Mouse (Mus musculus): Measurements from ENCODE around the gene 4931414P19Rik. TPM values are rescaled to one million over a fixed set of nuclear protein-coding genes. Genes with fewer than 3 reads are reported as not detected.
A peak's percentile ranks its signal among the peaks of the same experiment; 100 is the strongest.

Gene 4931414P19Rik
- polyA plus RNA-seq, 1 experiment from 2014 or later, result 6.1 TPM

DNA sequence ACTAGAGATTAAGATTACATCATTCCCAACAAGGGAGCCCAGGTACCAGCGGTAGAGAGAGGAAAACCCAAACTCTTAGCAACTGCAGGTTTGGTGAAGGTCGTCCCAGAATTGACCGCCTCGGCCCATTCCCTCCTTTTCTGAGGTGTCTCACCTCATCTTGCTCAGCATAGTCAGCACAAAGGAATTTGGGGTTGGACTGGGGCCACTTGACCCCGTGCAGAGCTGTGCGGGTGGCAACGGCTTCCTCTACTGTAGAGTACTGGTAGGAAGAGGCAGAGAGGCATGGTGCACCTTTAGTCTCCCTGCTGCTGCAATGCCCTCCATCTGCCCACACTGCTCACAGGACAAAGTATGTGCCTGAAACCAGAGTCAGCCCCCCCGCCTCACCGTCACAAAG, 38.5 kb upstream of the 4931414P19Rik start:
- DNase-seq, result no peak
- no peak for ATAC-seq (ENCODE audit: low FRiP score, low TSS enrichment)
- WGBS, result 95% methylated on average over 9 of the region's 9 CpGs

GRCm38 (mm10) chr14:54643011-54643410, 37.2 kb upstream of the 4931414P19Rik start:
- Histone ChIP-seq H3K4me2 (ENCODE audit: low read length) (no peak overlapping the region), H3K9me3 (ENCODE audit: control insufficient read depth, low read length) (no peaks in the 10 kb centered on the region), H3K36me3 (ENCODE audit: control insufficient read depth, insufficient read depth, low read length) (peaks cover 75% of the 10 kb centered on the region), H3K4me1 (ENCODE audit: control insufficient read depth, insufficient read depth, low read length) (peaks cover 15% of the 10 kb centered on the region), H3K9ac (replicated peaks; ENCODE audit: low read length) (no peak overlapping the region), H3K27ac (replicated peaks; ENCODE audit: low read depth, low read length) (no peak overlapping the region), H3K4me3 (replicated peaks; ENCODE audit: low read depth, low read length) (no peak overlapping the region), H3K27me3 (ENCODE audit: control insufficient read depth, insufficient read depth, low read length) (no peaks in the 10 kb centered on the region)
- 77% methylated on average over 2 of the region's 2 CpGs for WGBS
- ATAC-seq (ENCODE audit: low FRiP score, low TSS enrichment) (no peak), DNase-seq (no peak)

More for the DNA sequence above, 38.5 kb upstream of the 4931414P19Rik start:
- H3K36me3 ChIP-seq (ENCODE audit: control insufficient read depth, insufficient read depth, low read length), result peaks cover 73% of the 10 kb centered on the region
- no peak overlapping the region for H3K27ac ChIP-seq (replicated peaks; ENCODE audit: low read depth, low read length)
- no peaks in the 10 kb centered on the region for H3K27me3 ChIP-seq (ENCODE audit: control insufficient read depth, insufficient read depth, low read length)
- no peak overlapping the region for H3K4me2 ChIP-seq (ENCODE audit: low read length)
- peaks cover 21% of the 10 kb centered on the region for H3K4me1 ChIP-seq (ENCODE audit: control insufficient read depth, insufficient read depth, low read length)
- H3K4me3 ChIP-seq (replicated peaks; ENCODE audit: low read depth, low read length), result no peak overlapping the region
- H3K9me3 ChIP-seq (ENCODE audit: control insufficient read depth, low read length), result no peaks in the 10 kb centered on the region
- H3K9ac ChIP-seq (replicated peaks; ENCODE audit: low read length), result no peak overlapping the region

- Histone ChIP-seq H3K4me2 (ENCODE audit: low read length) (peak overlapping the region; percentile 93; the same call in 1 of the 2 replicates), H3K9me3 (ENCODE audit: control insufficient read depth, low read length) (no peaks in the 10 kb centered on the region), H3K27ac (replicated peaks; ENCODE audit: low read depth, low read length) (0 out of 2 replicates have a peak overlapping the region, but pooled peaks have one; percentile 8), H3K27me3 (ENCODE audit: control insufficient read depth, insufficient read depth, low read length) (no peaks in the 10 kb centered on the region), H3K9ac (replicated peaks; ENCODE audit: low read length) (no peak overlapping the region), H3K4me1 (ENCODE audit: control insufficient read depth, insufficient read depth, low read length) (peaks cover 13% of the 10 kb centered on the region), H3K4me3 (replicated peaks; ENCODE audit: low read depth, low read length) (no peak overlapping the region), H3K36me3 (ENCODE audit: control insufficient read depth, insufficient read depth, low read length) (peaks cover 74% of the 10 kb centered on the region)
- DNase-seq (no peak), ATAC-seq (ENCODE audit: low FRiP score, low TSS enrichment) (no peak)
- WGBS, result 75% methylated on average over 25 of the region's 25 CpGs
Observed at GRCm38 (mm10) chr14:54642224-54642944, 36.6 kb upstream of the 4931414P19Rik start.

DNA sequence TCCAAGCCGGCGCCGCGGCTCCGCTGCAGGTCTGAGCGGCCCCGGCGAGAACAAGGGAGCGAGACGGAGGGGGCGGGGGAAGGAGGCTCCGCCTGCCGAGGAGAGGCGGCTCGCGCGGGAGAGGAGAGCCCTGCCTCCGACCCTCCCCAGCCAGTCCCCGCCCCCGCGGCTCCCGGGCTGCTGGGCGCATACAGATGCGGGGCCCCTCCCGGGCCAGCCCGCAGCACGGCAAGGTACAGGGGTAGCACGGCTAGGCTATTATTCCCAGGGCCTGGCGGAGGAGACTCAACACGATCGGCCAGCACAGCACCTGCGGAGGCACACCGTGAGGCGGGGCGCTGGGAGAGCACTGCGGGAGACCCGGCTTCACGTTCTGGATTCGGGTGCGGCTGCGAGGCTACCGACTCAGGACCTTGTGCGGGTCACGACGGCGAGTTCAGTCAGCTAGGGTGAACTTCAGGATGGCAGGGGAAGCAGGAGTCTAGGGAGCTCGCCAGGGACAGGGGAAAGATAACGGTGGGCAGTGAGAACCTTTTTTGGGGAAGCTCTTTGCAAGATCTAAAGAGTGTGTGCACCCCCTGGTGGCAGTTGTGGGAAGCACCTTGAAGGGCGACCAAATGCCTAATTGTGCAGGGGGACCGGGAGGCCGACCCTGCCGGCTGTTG, 35.6 kb upstream of the 4931414P19Rik start, which contains the start of gene Cdh24:
Gene Cdh24, minus strand, starts transcription at position 60 of the 665 bp plus-strand sequence.
- peak; percentile 93 for ATAC-seq (ENCODE audit: low FRiP score, low TSS enrichment)
- Histone ChIP-seq H3K4me2 (ENCODE audit: low read length) (peak within 1 kb of the TSS; percentile 93), H3K27me3 (ENCODE audit: control insufficient read depth, insufficient read depth, low read length) (no peaks in the 10 kb centered on the region), H3K9me3 (ENCODE audit: control insufficient read depth, low read length) (no peaks in the 10 kb centered on the region), H3K27ac (replicated peaks; ENCODE audit: low read depth, low read length) (peak within 1 kb of the TSS; percentile 90), H3K9ac (replicated peaks; ENCODE audit: low read length) (peak within 1 kb of the TSS; percentile 96), H3K36me3 (ENCODE audit: control insufficient read depth, insufficient read depth, low read length) (peaks cover 74% of the 10 kb centered on the region), H3K4me1 (ENCODE audit: control insufficient read depth, insufficient read depth, low read length) (peaks cover 13% of the 10 kb centered on the region), H3K4me3 (replicated peaks; ENCODE audit: low read depth, low read length) (peak within 1 kb of the TSS; percentile 80)
- peak; percentile 96 for DNase-seq
- 1% methylated on average over 50 of the region's 52 CpGs for WGBS

DNA sequence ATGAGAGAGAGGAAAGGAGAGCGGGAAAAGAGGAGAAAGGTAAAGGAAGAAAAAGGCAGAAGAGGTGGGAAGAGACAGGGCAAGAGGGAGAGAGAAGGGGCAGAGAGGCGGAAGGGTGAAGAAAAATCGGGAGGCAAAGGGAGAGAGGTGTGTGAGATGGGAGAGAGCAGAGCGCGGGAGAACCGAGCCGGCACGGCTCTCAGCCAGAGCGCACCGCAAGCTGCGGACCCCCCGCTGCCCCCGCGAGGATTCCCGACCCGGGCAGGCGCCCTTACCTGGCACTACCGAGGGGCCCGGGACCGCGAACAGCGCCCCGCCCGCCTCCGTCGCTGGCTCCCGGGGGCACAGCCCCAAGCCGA, 35.1 kb upstream of the 4931414P19Rik start, which contains the start of gene Gm17606:
Gene Gm17606, plus strand, starts transcription at position 7 of the 359 bp plus-strand sequence.
- peak within 1 kb of the TSS; percentile 80 for H3K4me3 ChIP-seq (replicated peaks; ENCODE audit: low read depth, low read length)
- no peaks in the 10 kb centered on the region for H3K27me3 ChIP-seq (ENCODE audit: control insufficient read depth, insufficient read depth, low read length)
- H3K36me3 ChIP-seq (ENCODE audit: control insufficient read depth, insufficient read depth, low read length), result peaks cover 74% of the 10 kb centered on the region
- peak within 1 kb of the TSS; percentile 96 for H3K9ac ChIP-seq (replicated peaks; ENCODE audit: low read length)
- under 1% methylated on average over 28 of the region's 28 CpGs for WGBS
- DNase-seq, result no peak
- peak within 1 kb of the TSS; percentile 93 for H3K4me2 ChIP-seq (ENCODE audit: low read length)
- H3K4me1 ChIP-seq (ENCODE audit: control insufficient read depth, insufficient read depth, low read length), result peaks cover 13% of the 10 kb centered on the region
- ATAC-seq (ENCODE audit: low FRiP score, low TSS enrichment), result no peak; the same call in 1 of the 2 replicates
- H3K9me3 ChIP-seq (ENCODE audit: control insufficient read depth, low read length), result no peaks in the 10 kb centered on the region
- H3K27ac ChIP-seq (replicated peaks; ENCODE audit: low read depth, low read length), result peak within 1 kb of the TSS; percentile 90

- Histone ChIP-seq H3K36me3 (ENCODE audit: control insufficient read depth, insufficient read depth, low read length) (peaks cover 70% of the 10 kb centered on the region), H3K9ac (replicated peaks; ENCODE audit: low read length) (peak overlapping the region; percentile 56), H3K4me2 (ENCODE audit: low read length) (peak overlapping the region; percentile 93), H3K27me3 (ENCODE audit: control insufficient read depth, insufficient read depth, low read length) (no peaks in the 10 kb centered on the region), H3K9me3 (ENCODE audit: control insufficient read depth, low read length) (no peaks in the 10 kb centered on the region), H3K4me1 (ENCODE audit: control insufficient read depth, insufficient read depth, low read length) (peaks cover 13% of the 10 kb centered on the region), H3K27ac (replicated peaks; ENCODE audit: low read depth, low read length) (no peak overlapping the region), H3K4me3 (replicated peaks; ENCODE audit: low read depth, low read length) (peak overlapping the region; percentile 80)
- WGBS, result 13% methylated on average over 4 of the region's 4 CpGs
- no peak for DNase-seq
- no peak for ATAC-seq (ENCODE audit: low FRiP score, low TSS enrichment)
Observed at GRCm38 (mm10) chr14:54640121-54640520, 34.3 kb upstream of the 4931414P19Rik start.

DNA sequence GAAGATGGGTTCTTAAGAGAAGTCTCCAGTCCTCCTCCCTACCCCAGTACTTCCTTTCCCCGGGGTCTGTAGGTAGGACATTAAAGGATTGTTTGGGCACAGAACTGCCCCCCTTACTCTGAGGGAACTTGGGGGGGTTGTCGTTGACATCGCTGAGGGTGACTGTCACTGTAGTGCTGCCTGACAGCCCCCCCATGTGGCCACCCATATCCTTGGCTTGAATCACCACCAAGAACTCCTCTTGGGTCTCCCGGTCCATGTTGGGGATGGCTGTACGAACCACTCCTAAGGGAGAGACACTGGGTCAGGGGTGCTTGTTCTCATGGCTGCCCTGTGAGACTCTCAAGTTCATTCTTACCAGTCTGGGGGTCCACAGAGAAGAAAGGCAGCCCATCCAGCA, 32.4 kb upstream of the 4931414P19Rik start:
- ATAC-seq (ENCODE audit: low FRiP score, low TSS enrichment) (no peak), DNase-seq (no peak)
- H3K9ac ChIP-seq (replicated peaks; ENCODE audit: low read length), result 0 out of 2 replicates have a peak overlapping the region, but pooled peaks have one; percentile 6
- peaks cover 64% of the 10 kb centered on the region for H3K36me3 ChIP-seq (ENCODE audit: control insufficient read depth, insufficient read depth, low read length)
- H3K4me2 ChIP-seq (ENCODE audit: low read length), result no peak overlapping the region
- 75% methylated on average over 5 of the region's 5 CpGs for WGBS
- peaks cover 13% of the 10 kb centered on the region for H3K4me1 ChIP-seq (ENCODE audit: control insufficient read depth, insufficient read depth, low read length)
- no peak overlapping the region for H3K4me3 ChIP-seq (replicated peaks; ENCODE audit: low read depth, low read length)
- no peaks in the 10 kb centered on the region for H3K27me3 ChIP-seq (ENCODE audit: control insufficient read depth, insufficient read depth, low read length)
- H3K9me3 ChIP-seq (ENCODE audit: control insufficient read depth, low read length), result no peaks in the 10 kb centered on the region
- no peak overlapping the region for H3K27ac ChIP-seq (replicated peaks; ENCODE audit: low read depth, low read length)

- no peak overlapping the region for H3K27ac ChIP-seq (replicated peaks; ENCODE audit: low read depth, low read length)
- no peak overlapping the region for H3K4me2 ChIP-seq (ENCODE audit: low read length)
- ATAC-seq (ENCODE audit: low FRiP score, low TSS enrichment), result no peak
- no peak overlapping the region for H3K9ac ChIP-seq (replicated peaks; ENCODE audit: low read length)
- H3K4me3 ChIP-seq (replicated peaks; ENCODE audit: low read depth, low read length), result no peak overlapping the region
- peaks cover 13% of the 10 kb centered on the region for H3K4me1 ChIP-seq (ENCODE audit: control insufficient read depth, insufficient read depth, low read length)
- DNase-seq, result peak; percentile 67
- H3K27me3 ChIP-seq (ENCODE audit: control insufficient read depth, insufficient read depth, low read length), result no peaks in the 10 kb centered on the region
- WGBS, result 49% methylated on average over 8 of the region's 8 CpGs
- no peaks in the 10 kb centered on the region for H3K9me3 ChIP-seq (ENCODE audit: control insufficient read depth, low read length)
- peaks cover 64% of the 10 kb centered on the region for H3K36me3 ChIP-seq (ENCODE audit: control insufficient read depth, insufficient read depth, low read length)
Observed at GRCm38 (mm10) chr14:54636954-54637353, 31.2 kb upstream of the 4931414P19Rik start.
